Mouse (Mus musculus) gonadal fat pad, adult 2 months (tissue): ENCODE data around the gene 4930524J08Rik. TPM values are rescaled to one million over a fixed set of nuclear protein-coding genes. Genes with fewer than 3 reads are reported as not detected.

Experiments used
- DNase-seq: peaks from one replicate; pipeline ENCODE4 v3.0.0-alpha.2; 2012; ENCODE audit warnings: low read depth
- polyA plus RNA-seq: library from polyadenylated mRNA; depleted of rRNA; stranded (reverse); fragments of >200 nt; gene quantifications from 2 replicates; pipeline ENCODE4 v1.2.3, GENCODE M21; 2012; rRNA removed

4930524J08Rik gene
- polyA plus RNA-seq: 6.3 and 8.2 TPM in 2 replicates

DNA sequence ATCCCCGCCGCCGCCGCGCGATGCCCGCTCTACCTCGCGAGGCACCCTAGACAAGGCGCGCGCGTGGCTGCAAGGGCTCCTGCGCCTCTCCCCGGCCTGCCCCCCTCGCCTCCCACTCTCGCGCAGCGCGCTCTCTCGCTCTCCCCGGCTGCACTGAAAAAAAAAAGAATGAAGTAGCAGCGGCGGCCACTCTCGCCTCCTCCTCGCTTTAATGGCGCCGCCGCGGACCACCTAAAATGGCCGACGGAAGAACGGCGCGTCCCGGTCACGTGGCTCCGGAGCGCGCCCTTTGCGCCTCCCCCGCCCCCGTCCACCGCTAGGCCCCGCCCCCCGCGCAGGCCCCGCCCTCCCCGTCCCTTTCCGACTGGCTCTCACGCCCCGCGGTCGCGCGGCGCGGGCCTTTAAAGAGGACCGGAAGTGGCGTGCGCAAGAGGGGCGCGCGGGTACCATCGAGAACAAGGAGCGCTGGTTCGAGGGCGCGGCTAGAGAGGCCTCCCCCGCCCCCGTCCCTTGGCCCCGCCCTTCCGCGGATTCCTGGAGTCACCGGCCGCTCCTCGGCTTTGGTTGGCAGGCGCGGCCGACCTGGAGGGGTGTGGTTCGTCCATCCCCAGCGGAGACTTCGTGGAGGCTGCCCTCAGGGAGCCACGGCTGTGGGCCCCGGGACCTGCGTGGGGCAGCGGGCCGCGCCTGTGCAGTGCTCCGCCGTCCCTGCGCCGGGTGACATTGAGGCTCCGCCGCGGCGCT, at the start of gene 4930524J08Rik, which contains the start of gene Hnrnpd:
Gene 4930524J08Rik (plus strand): TSS at position 363 of the 744 bp plus-strand sequence.
Gene Hnrnpd (minus strand): TSS at position 240 of the 744 bp plus-strand sequence.
- DNase-seq: no peak

- no peak for DNase-seq
These were observed 47.0 kb upstream of the 4930524J08Rik start for GRCm38 (mm10) chr5:99931910-99932309.

GRCm38 (mm10) chr5:99939440-99939839, 39.4 kb upstream of the 4930524J08Rik start:
- DNase-seq: no peak

GRCm38 (mm10) chr5:99941273-99941672, 37.6 kb upstream of the 4930524J08Rik start:
- no peak for DNase-seq

DNA sequence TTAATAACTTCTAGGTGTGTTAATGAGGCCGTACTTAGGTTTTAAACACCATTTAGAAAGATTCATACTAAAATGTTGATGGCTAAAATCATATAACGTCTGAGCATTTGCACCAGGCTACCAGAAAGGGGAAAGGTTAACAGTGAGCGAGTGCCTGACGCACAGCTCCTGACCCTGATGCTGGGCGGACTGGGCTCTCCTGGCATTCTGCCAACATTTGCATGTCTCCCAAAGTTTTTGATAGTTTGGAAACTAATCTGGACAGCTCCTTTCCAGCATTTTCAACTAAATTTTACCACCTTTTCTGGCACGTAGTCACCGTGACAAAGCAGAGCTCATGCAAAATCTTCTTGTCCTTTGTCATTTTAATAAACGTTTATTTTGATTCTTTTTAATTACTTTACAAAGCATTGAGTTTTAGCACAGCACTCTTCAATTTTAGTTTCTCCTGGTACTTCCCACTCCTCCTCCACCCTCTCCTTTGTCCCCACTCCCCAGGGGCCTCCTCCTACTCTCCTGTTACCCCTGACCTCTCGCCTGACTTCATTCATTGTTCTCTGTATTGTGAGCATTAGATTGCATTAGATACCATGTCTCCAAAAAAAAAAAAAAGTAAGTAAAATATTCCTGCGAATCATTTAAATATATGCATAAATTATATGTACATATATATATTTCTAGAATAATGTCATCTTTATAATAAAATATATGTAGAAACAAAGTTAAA, 36.9 kb upstream of the 4930524J08Rik start:
- DNase-seq: no peak

DNA sequence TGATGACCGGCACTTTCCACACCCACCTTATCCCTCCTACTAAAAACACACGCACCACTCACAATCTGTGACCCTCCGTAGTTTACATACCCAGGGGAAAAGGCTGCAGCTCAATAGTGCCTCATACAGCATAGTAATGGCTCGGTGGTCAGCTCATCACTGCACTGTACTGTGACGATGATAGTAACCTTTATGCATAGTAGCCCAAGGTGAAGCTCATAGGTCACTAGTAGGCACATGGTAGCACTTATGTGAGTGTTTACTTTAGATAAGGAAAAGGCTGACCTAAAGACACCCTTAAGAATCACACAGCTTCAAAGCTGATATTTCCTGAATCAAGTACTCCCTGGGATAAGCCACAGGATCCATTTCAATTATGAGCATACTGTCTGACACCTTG, 26.3 kb upstream of the 4930524J08Rik start:
- no peak for DNase-seq

DNA sequence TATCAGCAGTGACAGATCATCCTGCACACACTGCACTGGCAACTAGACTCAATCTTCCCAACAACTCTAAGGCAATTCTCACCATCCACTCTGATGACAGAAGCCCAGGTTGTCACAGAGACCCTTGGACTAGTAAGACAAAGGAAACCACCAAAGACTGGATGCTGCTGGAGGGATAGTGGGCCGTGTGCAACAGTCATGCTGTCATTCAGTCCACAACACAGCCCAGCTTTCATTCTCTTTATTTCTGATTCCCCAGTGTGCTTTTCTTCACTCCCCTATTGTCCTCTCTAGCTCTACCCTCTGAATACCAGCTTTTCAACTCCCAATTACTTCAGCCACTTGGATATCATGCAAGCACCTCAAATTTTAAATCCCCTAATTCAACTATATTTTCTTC, 25.0 kb upstream of the 4930524J08Rik start:
- DNase-seq: no peak

- DNase-seq: no peak
These were observed 20.2 kb upstream of the 4930524J08Rik start for GRCm38 (mm10) chr5:99958666-99959065.

DNA sequence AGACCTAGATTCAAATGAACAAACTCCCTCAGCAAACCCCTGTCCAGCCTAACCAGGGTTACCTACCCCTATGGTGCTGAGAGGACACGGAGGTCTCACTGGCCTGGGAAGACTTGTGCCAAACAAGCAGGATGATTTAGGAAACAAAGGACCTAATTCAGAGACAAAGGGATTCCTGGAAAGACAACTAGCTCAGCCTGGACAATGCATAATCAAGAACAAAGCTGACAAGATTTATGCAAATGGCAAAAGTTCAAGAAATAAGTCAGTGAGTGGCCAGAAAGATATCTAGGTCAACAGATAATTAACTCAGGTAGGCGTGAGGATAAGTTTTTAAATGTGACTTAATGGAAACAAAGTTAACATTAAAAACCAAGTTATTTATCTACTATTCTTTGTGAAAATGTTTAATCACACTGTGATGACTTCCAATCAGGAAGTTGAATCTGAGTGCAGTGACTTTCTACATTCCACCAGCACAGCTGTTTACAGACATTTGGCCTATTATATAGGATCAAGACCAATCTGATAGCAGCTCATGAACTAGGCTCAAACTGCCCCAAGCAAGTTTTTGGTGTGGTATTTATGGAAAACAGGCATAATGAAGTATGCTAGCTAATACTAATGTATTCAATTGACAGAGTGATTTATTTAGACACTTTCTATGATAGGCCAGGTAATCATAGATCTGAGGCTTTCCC, 19.5 kb upstream of the 4930524J08Rik start:
- no peak for DNase-seq

DNA sequence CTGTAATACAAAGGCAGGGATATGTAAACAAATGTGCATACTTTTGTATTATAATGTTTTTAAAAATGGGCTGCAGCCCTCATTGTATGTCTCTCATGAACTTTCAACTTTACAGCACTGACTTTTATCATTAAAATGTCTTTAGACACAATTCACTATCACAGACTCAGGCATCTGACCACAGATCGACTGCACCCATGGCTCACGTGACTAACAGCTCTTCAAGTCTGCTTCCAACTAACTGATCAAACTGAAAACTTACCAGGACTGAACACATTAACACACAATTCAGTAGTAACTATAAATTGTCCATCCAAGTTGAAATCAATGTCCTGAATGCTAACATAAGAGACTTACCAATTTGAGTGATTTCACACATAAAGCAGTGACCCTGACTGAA, 18.9 kb upstream of the 4930524J08Rik start:
- no peak for DNase-seq

GRCm38 (mm10) chr5:99973941-99974340, 4.9 kb upstream of the 4930524J08Rik start:
- no peak for DNase-seq

DNA sequence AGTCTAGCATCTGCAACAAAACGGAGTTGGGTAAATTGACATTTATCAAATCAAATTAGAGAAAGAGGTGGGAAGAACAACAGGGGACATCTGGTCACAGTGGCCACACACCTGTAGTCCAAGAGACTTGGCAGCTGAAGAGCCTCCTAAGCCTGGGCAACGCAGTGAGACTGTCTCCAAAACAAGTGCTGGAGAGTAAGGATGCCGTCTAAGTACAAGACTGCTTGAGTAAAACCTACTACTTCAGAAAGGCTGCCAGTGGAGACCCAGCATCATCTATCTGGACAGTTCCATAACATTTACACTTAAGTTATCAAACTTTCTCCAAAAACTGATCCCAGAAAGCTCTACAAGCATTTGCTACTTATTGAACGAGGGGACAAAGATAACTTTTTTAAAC, 3.8 kb upstream of the 4930524J08Rik start:
- DNase-seq: no peak

- no peak for DNase-seq
These were observed 3.1 kb upstream of the 4930524J08Rik start for GRCm38 (mm10) chr5:99975776-99976175.

DNA sequence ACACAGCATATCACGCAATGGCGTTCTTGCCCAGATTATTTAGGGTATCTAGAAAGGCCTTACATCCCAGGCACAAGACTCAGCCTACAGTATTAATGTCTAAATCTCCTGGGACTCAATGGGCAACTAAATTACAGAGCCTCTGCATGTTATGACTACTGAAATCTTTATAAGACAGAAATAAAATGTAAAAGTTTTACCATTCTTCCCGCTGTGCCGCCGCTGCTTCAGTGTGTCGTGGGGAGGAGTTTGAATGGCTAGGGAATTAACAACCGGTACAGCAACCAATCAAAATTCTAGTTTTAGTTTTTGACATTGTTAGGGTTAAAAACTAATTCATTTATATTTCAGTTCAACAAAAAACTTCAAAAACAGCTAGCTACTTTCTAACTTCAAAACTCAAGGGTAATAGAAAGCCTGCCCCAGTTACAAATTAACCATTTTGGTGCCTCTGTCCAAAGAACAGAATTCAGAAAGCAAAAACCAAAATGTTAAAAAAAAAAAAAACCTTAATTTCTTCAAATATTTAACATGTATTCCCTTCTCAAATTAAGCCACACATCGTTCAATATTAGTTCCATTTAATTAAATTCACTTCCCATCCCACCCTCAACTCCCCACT, 2.4 kb upstream of the 4930524J08Rik start:
- no peak for DNase-seq

DNA sequence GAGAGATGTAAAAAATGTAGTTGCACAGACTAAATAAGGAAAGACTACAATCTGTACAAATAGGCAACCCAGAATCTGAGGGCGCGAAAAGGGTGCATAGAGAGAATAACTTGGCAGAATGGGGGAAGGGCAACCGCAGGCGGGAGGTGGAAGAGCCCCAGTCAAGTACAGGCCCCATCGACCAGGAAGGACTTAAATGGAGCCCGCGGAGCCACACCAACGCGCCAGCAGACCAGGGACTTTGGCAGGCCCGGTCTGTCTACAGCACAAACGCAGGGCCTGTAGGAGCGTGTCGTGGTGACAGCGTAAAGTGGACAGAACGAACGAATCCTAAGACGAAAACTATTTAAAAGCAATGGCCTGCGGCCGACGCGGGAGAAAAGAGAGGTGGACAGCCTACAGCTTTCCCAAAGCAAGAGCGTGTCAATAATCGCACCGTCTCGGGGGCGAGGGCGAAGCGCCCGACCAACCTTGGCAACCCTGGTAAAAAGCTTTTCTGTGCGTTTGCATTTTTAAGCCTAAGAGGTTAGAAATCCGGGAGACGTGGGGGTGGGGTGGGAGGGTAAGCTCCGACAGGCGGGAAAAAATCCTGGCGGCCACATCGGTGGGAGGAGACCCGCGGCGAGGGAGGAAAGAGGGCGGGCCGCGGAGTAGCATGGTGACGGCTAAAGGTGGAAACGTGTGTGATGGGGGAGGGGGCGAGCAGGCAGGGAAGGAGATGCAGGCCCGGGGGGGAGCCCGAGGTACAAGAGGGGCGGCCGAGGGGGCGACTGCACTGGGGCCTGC, 1.2 kb upstream of the 4930524J08Rik start:
- no peak for DNase-seq

GRCm38 (mm10) chr5:99983452-99984061, 4.7 kb downstream of the 4930524J08Rik start:
- DNase-seq: no peak

DNA sequence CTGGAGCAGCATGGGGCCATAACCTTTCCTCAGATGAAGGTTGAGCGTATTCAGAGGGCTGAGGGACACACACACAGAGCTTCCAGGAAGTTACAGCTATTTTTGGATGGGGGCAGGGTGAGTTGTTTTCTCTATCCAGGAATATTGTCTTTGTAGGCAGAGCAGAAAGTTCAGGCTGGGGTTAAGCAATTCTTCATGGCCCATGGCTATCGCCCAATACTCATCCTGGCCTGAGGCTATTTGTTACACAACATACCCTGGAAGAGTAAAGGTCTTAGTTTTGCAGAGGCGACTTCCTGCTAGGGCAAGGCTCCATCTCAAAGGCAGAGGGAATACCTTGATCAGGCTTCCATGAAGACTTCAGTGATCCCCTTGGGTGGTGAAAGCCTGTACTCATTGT, 15.3 kb downstream of the 4930524J08Rik start:
- DNase-seq: no peak

GRCm38 (mm10) chr5:99994680-99995079, 15.8 kb downstream of the 4930524J08Rik start:
- DNase-seq: no peak

DNA sequence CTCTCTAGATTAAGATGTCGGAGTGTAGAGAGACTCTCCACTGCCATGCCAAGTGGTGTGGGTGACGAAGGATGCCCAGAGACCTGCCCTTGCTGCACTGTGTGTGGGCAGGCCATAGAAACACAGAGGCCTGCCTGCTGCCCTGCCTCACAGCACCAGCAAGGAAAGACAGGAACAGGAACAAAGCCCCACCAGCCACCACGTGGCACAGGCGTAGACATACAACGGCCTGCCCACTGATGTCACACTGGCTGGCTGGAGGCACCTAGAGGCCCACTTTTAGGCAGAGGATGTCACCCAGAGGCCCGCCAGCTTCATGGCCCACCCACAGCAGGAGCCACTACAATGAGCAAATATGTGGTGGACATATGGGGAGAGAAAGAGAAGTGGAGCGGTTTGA, 21.2 kb downstream of the 4930524J08Rik start:
- DNase-seq: no peak

DNA sequence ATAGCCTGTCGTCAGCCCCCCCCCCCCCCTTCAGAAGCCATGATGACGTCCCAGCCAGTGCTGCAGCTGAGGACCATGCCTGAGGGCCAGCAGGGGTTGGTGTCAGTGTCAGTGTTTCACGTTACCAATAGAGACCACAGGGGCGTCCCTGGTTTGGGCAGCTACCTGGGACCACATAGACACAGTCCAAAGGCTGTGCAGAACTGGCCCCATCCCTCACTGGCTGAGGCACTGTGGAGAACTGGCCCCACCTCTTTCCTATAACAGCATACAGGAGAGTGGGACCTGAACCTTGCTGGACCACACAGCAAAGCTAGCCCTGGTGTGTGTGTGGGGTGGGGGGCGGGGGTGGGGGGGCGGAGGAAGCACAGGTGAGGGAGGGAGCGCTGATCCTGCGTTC, 21.6 kb downstream of the 4930524J08Rik start:
- DNase-seq: no peak

DNA sequence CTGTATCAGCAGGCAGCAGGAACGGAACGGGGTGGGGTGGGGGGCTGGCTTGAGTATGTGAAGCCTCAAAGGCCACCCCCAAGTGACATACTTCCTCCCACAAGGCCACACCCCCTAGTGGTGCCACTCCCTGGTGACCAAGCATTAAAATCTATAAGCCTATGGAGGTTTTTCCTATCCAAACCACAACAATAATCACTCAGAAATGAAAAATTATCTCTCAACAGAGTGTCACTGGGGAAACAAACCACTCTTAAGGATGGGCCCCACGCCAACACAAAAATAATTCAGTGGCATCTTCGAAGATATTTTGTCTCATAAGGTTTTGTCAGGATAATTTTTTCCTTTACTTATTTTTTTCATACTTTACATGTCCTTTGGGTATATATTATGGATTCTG, 25.0 kb downstream of the 4930524J08Rik start:
- no peak for DNase-seq
